In the genomic region with DNA sequence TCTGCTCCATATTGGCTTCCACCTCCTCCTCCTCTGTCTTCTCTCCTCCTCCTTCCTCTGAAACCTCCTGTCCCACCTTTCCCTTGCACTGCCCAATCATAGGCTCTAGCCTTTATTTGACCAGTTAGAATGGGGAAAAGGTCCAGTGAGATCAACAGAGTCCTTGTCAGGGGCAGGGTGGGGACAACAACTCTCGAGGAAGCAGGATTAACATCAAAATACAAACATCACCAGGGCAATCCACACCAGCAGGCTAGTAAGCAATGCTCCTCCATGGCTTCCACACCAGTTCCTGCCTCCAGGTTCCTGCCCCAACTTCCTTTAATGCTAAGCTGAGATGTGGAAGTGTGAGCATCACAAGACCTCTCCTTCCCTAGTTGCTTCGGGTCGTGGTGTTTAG, we compare ENCODE assay signal across 17 mouse cellular contexts. TPM values are rescaled to one million over a fixed set of nuclear protein-coding genes. Genes with fewer than 3 reads are reported as not detected.
"Had no signal": no experiment of that assay in that cellular context is flagged by ENCODE, and none has a peak within 500 bp of the region (broad histone marks: within the 10 kb centered on the region; RNA-seq: fewer than 3 reads in every experiment).

No protein-coding gene starts in this region.

- H3K27ac ChIP-seq: kidney, postnatal 0 days; layer of hippocampus, adult 2 months; liver, embryonic 13.5 days; midbrain, embryonic 12.5 days; midbrain, embryonic 15.5 days; neural tube, embryonic 12.5 days; neural tube, embryonic 15.5 days had no signal

- H3K9ac ChIP-seq: liver, embryonic 13.5 days; midbrain, embryonic 12.5 days; midbrain, embryonic 15.5 days; neural tube, embryonic 12.5 days; neural tube, embryonic 15.5 days had no signal

- H3K9me3 ChIP-seq: liver, embryonic 13.5 days; midbrain, embryonic 12.5 days; midbrain, embryonic 15.5 days; neural tube, embryonic 12.5 days; neural tube, embryonic 15.5 days had no signal

- H3K4me3 ChIP-seq: layer of hippocampus, adult 2 months; liver, embryonic 13.5 days; midbrain, embryonic 12.5 days; midbrain, embryonic 15.5 days; neural tube, embryonic 12.5 days; neural tube, embryonic 15.5 days had no signal

- H3K27me3 ChIP-seq: liver, embryonic 13.5 days; midbrain, embryonic 12.5 days; midbrain, embryonic 15.5 days; neural tube, embryonic 12.5 days; neural tube, embryonic 15.5 days had no signal

- H3K36me3 ChIP-seq: liver, embryonic 13.5 days; midbrain, embryonic 12.5 days; midbrain, embryonic 15.5 days; neural tube, embryonic 12.5 days had no signal

- DNase-seq: kidney, postnatal 25 days; layer of hippocampus, adult 9-11 months; liver, embryonic 13.5 days; lung, adult 2 months; lung, postnatal 14 days; lung, postnatal 4 days; right cerebral cortex, adult 18-20 months; right cerebral cortex, postnatal 14 days; right cerebral cortex, postnatal 4 days; thymus, postnatal 25 days had no signal

RNA-seq across cellular contexts. Expression of gene Fbxw10, which starts 1.1 kb away (rescaled TPM):
- total RNA-seq: liver, adult 2 months had no signal
- polyA plus RNA-seq: liver, adult 2 months had no signal

RNA-seq across cellular contexts. Expression of gene Zfp286, which starts 56.5 kb away (rescaled TPM):
- polyA plus RNA-seq: liver, adult 2 months had no signal
